Mouse (Mus musculus): ENCODE results near the gene Huwe1. TPM values are rescaled to one million over a fixed set of nuclear protein-coding genes. Genes with fewer than 3 reads are reported as not detected.

The Huwe1 gene
- total RNA-seq, 2 experiments from 2014 or later: 285 to 289 TPM

- no peak for TF ChIP-seq CTCF (conservative IDR thresholded peaks at IDR 0.05)
- no peak for DNase-seq (ENCODE audit: low spot score in 2 of 2)
- Histone ChIP-seq H3K4me3 (no peak overlapping the region), H3K27ac (no peak overlapping the region)
Observed at GRCm38 (mm10) chrX:151828971-151829370, 28.4 kb downstream of the Huwe1 start.

GRCm38 (mm10) chrX:151831260-151831659 is 30.7 kb downstream of the Huwe1 start:
- no peak for TF ChIP-seq CTCF (conservative IDR thresholded peaks at IDR 0.05)
- no peak for DNase-seq (ENCODE audit: low spot score in 2 of 2)

GRCm38 (mm10) chrX:151832982-151833381 is 32.4 kb downstream of the Huwe1 start:
- H3K4me3 ChIP-seq: no peak overlapping the region
- H3K27ac ChIP-seq: no peak overlapping the region
- DNase-seq (ENCODE audit: low spot score in 2 of 2): no peak
- no peak for TF ChIP-seq CTCF (conservative IDR thresholded peaks at IDR 0.05)

More at GRCm38 (mm10) chrX:151831260-151831659, 30.7 kb downstream of the Huwe1 start:
- H3K4me3 ChIP-seq: no peak overlapping the region
- no peak overlapping the region for H3K27ac ChIP-seq

GRCm38 (mm10) chrX:151859436-151859835 is 58.8 kb downstream of the Huwe1 start:
- no peak for TF ChIP-seq CTCF (conservative IDR thresholded peaks at IDR 0.05)
- Histone ChIP-seq H3K4me3 (no peak overlapping the region), H3K27ac (no peak overlapping the region)
- DNase-seq (ENCODE audit: low spot score in 2 of 2): no peak

- H3K4me3 ChIP-seq: no peak overlapping the region
- DNase-seq (ENCODE audit: low spot score in 2 of 2): no peak
- TF ChIP-seq CTCF (conservative IDR thresholded peaks at IDR 0.05): no peak
- H3K27ac ChIP-seq: no peak overlapping the region
Observed at GRCm38 (mm10) chrX:151910692-151911091, 110.1 kb downstream of the Huwe1 start.

GRCm38 (mm10) chrX:151912267-151912666 is 111.7 kb downstream of the Huwe1 start:
- Histone ChIP-seq H3K4me3 (no peak overlapping the region), H3K27ac (no peak overlapping the region)
- DNase-seq (ENCODE audit: low spot score in 2 of 2): no peak
- no peak for TF ChIP-seq CTCF (conservative IDR thresholded peaks at IDR 0.05)

GRCm38 (mm10) chrX:151929390-151929789 is 128.8 kb downstream of the Huwe1 start:
- H3K27ac ChIP-seq: no peak overlapping the region
- H3K4me3 ChIP-seq: no peak overlapping the region
- no peak for DNase-seq (ENCODE audit: low spot score in 2 of 2)
- no peak for TF ChIP-seq CTCF (conservative IDR thresholded peaks at IDR 0.05)

- no peak overlapping the region for H3K4me3 ChIP-seq
- TF ChIP-seq CTCF (conservative IDR thresholded peaks at IDR 0.05): no peak
- no peak for DNase-seq (ENCODE audit: low spot score in 2 of 2)
Observed at GRCm38 (mm10) chrX:151938852-151939251, 138.2 kb downstream of the Huwe1 start.

GRCm38 (mm10) chrX:151946986-151947385 is 146.4 kb downstream of the Huwe1 start:
- Histone ChIP-seq H3K27ac (no peak overlapping the region), H3K4me3 (no peak overlapping the region)
- no peak for DNase-seq (ENCODE audit: low spot score in 2 of 2)
- TF ChIP-seq CTCF (conservative IDR thresholded peaks at IDR 0.05): peak; percentile 73

More at GRCm38 (mm10) chrX:151938852-151939251, 138.2 kb downstream of the Huwe1 start:
- no peak overlapping the region for H3K27ac ChIP-seq

- H3K27ac ChIP-seq: no peak overlapping the region
- no peak for DNase-seq (ENCODE audit: low spot score in 2 of 2)
- no peak for TF ChIP-seq CTCF (conservative IDR thresholded peaks at IDR 0.05)
- H3K4me3 ChIP-seq: no peak overlapping the region
Observed at GRCm38 (mm10) chrX:151947781-151948180, 147.2 kb downstream of the Huwe1 start.

- no peak for TF ChIP-seq CTCF (conservative IDR thresholded peaks at IDR 0.05)
- no peak overlapping the region for H3K4me3 ChIP-seq
- no peak for DNase-seq (ENCODE audit: low spot score in 2 of 2)
- H3K27ac ChIP-seq: no peak overlapping the region
Observed at GRCm38 (mm10) chrX:151950231-151950630, 149.6 kb downstream of the Huwe1 start.

- no peak for TF ChIP-seq CTCF (conservative IDR thresholded peaks at IDR 0.05)
- Histone ChIP-seq H3K27ac (no peak overlapping the region), H3K4me3 (no peak overlapping the region)
- DNase-seq (ENCODE audit: low spot score in 2 of 2): no peak
Observed at GRCm38 (mm10) chrX:151951181-151951580, 150.6 kb downstream of the Huwe1 start.

Small RNA genes lying within 50 kb of the gene (microRNA-seq; reads per million reads assigned to microRNA genes)
- gene Mir3113: 0 reads per million in 2 experiments
- 4,612 to 7,545 reads per million in 2 experiments for gene Mir98
- 4,318 to 4,964 reads per million in 2 experiments for gene Mirlet7f-2

Other genes starting within 250 kb of the Huwe1 start
- gene Hsd17b10, start 201.0 kb downstream of the Huwe1 start, total RNA-seq (2021): 10 to 100 TPM; 45.8 to 51.4 TPM
- gene Ribc1, start 215.5 kb downstream of the Huwe1 start, total RNA-seq (2021): 1 to 10 TPM in 1 of 2 experiments, under 1 TPM in 1; 0.22 to 1.4 TPM
- 10 to 100 TPM; 54.6 to 57.0 TPM for gene Smc1a, start 215.6 kb downstream of the Huwe1 start, total RNA-seq (2021)